ENCODE assay signal across 16 mouse cellular contexts in the genomic region with DNA sequence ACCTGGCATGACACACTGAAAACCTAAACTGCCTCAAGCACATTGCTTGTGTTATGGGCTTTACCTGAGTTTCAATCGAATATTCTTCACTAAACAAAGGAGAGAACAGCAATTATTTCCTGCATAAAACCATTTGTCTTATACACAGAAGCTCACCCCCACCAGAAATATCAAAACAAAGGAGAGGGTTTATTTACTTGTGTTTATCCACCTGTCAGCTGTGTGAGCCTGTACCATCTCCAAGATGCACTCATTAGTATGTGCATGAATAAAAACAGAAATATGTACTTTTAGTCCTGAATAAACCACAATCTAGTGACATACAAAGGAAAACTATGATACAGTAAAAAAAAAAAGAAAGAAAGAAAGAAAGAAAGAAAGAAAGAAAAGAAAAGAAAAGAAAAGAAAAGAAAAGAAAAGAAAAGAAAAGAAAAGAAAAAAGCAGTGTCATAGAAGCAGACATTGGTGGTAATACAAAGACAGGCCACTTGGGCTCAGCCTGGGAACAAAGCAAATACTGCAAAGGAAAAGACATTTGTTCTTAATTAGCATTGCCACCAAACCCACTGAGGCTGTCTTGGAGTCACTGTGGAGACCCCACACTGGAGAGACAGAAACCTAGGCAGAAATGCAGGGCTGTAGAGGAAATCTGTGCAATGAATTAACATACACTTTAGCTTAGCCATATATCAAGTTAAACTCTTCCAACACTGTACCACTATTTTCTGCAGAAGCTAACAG.
A peak's percentile ranks its signal among the peaks of the same experiment; 100 is the strongest.
DNase-seq lines count a peak whose midpoint lies in the region; ATAC-seq and TF ChIP-seq lines count a peak whose summit lies in the region.
"Had no signal": no experiment of that assay in that cellular context is flagged by ENCODE, and none has a peak within 500 bp of the region (broad histone marks: within the 10 kb centered on the region; RNA-seq: fewer than 3 reads in every experiment).

No protein-coding gene starts in this region.

- no peak overlapping the region for H3K4me2 ChIP-seq in hindbrain, embryonic 13.5 days
- no peak overlapping the region for H3K4me2 ChIP-seq in forebrain, embryonic 13.5 days
- no peak overlapping the region for H3K4me2 ChIP-seq in hindbrain, postnatal 0 days (ENCODE audit: low read depth, low read length)
- H3K4me2 ChIP-seq: heart, embryonic 12.5 days; hindbrain, embryonic 15.5 days had no signal

- H3K27me3 ChIP-seq in hindbrain, embryonic 10.5 days (ENCODE audit: insufficient read depth, poor library complexity, severe bottlenecking) = no peaks in the 10 kb centered on the region
- no peaks in the 10 kb centered on the region for H3K27me3 ChIP-seq in hindbrain, embryonic 13.5 days
- no peaks in the 10 kb centered on the region for H3K27me3 ChIP-seq in forebrain, embryonic 13.5 days
- H3K27me3 ChIP-seq in hindbrain, postnatal 0 days (ENCODE audit: insufficient read depth, low read length) = no peaks in the 10 kb centered on the region
- H3K27me3 ChIP-seq: heart, embryonic 12.5 days; hindbrain, embryonic 15.5 days had no signal

- H3K9ac ChIP-seq in hindbrain, embryonic 13.5 days = no peak overlapping the region
- no peak overlapping the region for H3K9ac ChIP-seq in forebrain, embryonic 13.5 days
- H3K9ac ChIP-seq in hindbrain, postnatal 0 days (replicated peaks; ENCODE audit: low read length) = no peak overlapping the region
- H3K9ac ChIP-seq: heart, embryonic 12.5 days; hindbrain, embryonic 15.5 days had no signal

- WGBS in hindbrain, embryonic 10.5 days = 89% methylated on average over 1 of the region's 1 CpGs
- 78% methylated on average over 1 of the region's 1 CpGs for WGBS in hindbrain, embryonic 13.5 days
- WGBS in forebrain, embryonic 13.5 days = 27% methylated on average over 1 of the region's 1 CpGs
- 58% methylated on average over 1 of the region's 1 CpGs for WGBS in hindbrain, postnatal 0 days

- no peak for ATAC-seq in hindbrain, embryonic 13.5 days (ENCODE audit: low FRiP score)
- peak; percentile 75 for ATAC-seq in forebrain, embryonic 13.5 days
- no peak for ATAC-seq in hindbrain, postnatal 0 days
- no peak for ATAC-seq in megakaryocyte-erythroid progenitor cell, adult 5-6 weeks (replicated peaks; ENCODE audit: low FRiP score, low TSS enrichment, poor library complexity, severe bottlenecking)

- peak; percentile 21 for DNase-seq in hindbrain, embryonic 10.5 days (ENCODE audit: low spot score)
- peak; percentile 70 for DNase-seq in brain, embryonic 14.5 days (ENCODE audit: low read depth)
- peak; percentile 17 for DNase-seq in hindbrain, postnatal 0 days (ENCODE audit: low spot score)
- no peak for DNase-seq in adrenal gland, postnatal 25 days
- DNase-seq in urinary bladder, postnatal 14 days (ENCODE audit: low spot score) = no peak
- DNase-seq: adrenal gland, postnatal 10 days; cerebellum, postnatal 10 days; kidney, adult 8-10 months; liver; lung, adult 2 months had no signal

- TF ChIP-seq POLR2A in brain, embryonic 14.5 days (IDR thresholded peaks at IDR 0.05; ENCODE audit: borderline replicate concordance, extremely low read depth, insufficient read depth, insufficient read length, poor library complexity, severe bottlenecking) = no peak

- H3K27ac ChIP-seq in hindbrain, embryonic 10.5 days = no peak overlapping the region
- no peak overlapping the region for H3K27ac ChIP-seq in hindbrain, embryonic 13.5 days
- H3K27ac ChIP-seq in forebrain, embryonic 13.5 days = no peak overlapping the region
- no peak overlapping the region for H3K27ac ChIP-seq in hindbrain, postnatal 0 days
- H3K27ac ChIP-seq: hindbrain, embryonic 15.5 days; macrophage had no signal

- H3K4me3 ChIP-seq in hindbrain, embryonic 10.5 days = no peak overlapping the region
- H3K4me3 ChIP-seq in hindbrain, embryonic 13.5 days = no peak overlapping the region
- H3K4me3 ChIP-seq in forebrain, embryonic 13.5 days = no peak overlapping the region
- no peak overlapping the region for H3K4me3 ChIP-seq in hindbrain, postnatal 0 days (ENCODE audit: low read length)
- H3K4me3 ChIP-seq: heart, embryonic 12.5 days; hindbrain, embryonic 15.5 days had no signal

- peak; percentile 18; the same call in 1 of the 2 replicates for TF ChIP-seq CTCF in brain, embryonic 14.5 days (IDR thresholded peaks at IDR 0.05; ENCODE audit: borderline replicate concordance, extremely low read depth, insufficient read depth, insufficient read length)
- peak; percentile 47 for TF ChIP-seq CTCF in hindbrain, postnatal 0 days (IDR thresholded peaks at IDR 0.05; ENCODE audit: low read depth)

- H3K4me1 ChIP-seq in hindbrain, embryonic 10.5 days (replicated peaks) = 0 out of 2 replicates have a peak, but pooled peaks cover 3% of the 10 kb centered on the region
- H3K4me1 ChIP-seq in hindbrain, embryonic 13.5 days (replicated peaks) = no peaks in the 10 kb centered on the region; the same call in 1 of the 2 replicates
- H3K4me1 ChIP-seq in forebrain, embryonic 13.5 days = peaks cover 21% of the 10 kb centered on the region
- H3K4me1 ChIP-seq in hindbrain, postnatal 0 days (ENCODE audit: insufficient read depth, low read length) = no peaks in the 10 kb centered on the region
- H3K4me1 ChIP-seq: heart, embryonic 12.5 days; hindbrain, embryonic 15.5 days had no signal

- no peaks in the 10 kb centered on the region for H3K9me3 ChIP-seq in hindbrain, embryonic 10.5 days
- no peaks in the 10 kb centered on the region for H3K9me3 ChIP-seq in hindbrain, embryonic 13.5 days
- H3K9me3 ChIP-seq in forebrain, embryonic 13.5 days (replicated peaks) = no peaks in the 10 kb centered on the region
- no peaks in the 10 kb centered on the region for H3K9me3 ChIP-seq in hindbrain, postnatal 0 days (ENCODE audit: low read length)
- H3K9me3 ChIP-seq: heart, embryonic 12.5 days; hindbrain, embryonic 15.5 days had no signal

- H3K36me3 ChIP-seq in hindbrain, embryonic 10.5 days = no peaks in the 10 kb centered on the region
- H3K36me3 ChIP-seq in hindbrain, embryonic 13.5 days = no peaks in the 10 kb centered on the region
- H3K36me3 ChIP-seq in forebrain, embryonic 13.5 days (ENCODE audit: poor library complexity, severe bottlenecking) = no peaks in the 10 kb centered on the region
- no peaks in the 10 kb centered on the region for H3K36me3 ChIP-seq in hindbrain, postnatal 0 days (ENCODE audit: insufficient read depth, low read length)
- H3K36me3 ChIP-seq: heart, embryonic 12.5 days; hindbrain, embryonic 15.5 days had no signal

Comparison
In these comparisons a context has a peak if more than half of its experiments do, and no peak if none do; other contexts are left out.
1. DNase-seq: peak in hindbrain, embryonic 10.5 days (single experiment), brain, embryonic 14.5 days (single experiment) and hindbrain, postnatal 0 days (single experiment); none in adrenal gland, postnatal 25 days (single experiment) and urinary bladder, postnatal 14 days (single experiment).